Mouse (Mus musculus) brain, adult 2 months (tissue): ENCODE measurements at regions not wholly inside any gene's neighbourhood (a gene's known extent, or its start where the extent isn't known, plus 50 kb on each side); places are given as distances from the start of the nearest gene placed in this dataset.

Experiments used
- DNase-seq: peaks from one replicate; pipeline ENCODE4 v3.0.0; 2011; ENCODE audit warnings: low read depth, low spot score

- DNase-seq = peak; percentile 45
Observed at GRCm38 (mm10) chr2:147927792-147928670, 118.7 kb downstream of the Foxa2 start.

GRCm38 (mm10) chr2:147926861-147927260 is 119.9 kb downstream of the Foxa2 start:
- DNase-seq = no peak

DNA sequence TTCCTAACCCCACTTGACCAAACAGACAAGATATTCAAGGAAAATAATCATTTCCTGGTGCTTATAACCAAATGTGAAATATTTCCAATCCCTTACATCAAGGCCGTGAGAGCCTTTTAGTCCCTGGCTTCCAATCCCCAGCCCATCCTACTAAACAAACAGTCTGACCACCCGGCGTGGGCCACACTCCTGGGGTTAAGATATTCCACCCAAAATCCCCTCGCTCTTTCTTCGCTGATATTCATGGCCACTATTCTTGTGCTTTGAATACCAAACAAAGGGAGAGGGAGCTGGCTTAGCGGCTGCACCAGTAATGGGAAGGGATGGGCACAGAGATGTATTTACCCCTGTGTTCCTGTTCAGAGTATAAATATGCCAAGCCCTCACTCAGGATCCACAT is 139.4 kb downstream of the Foxa2 start:
- DNase-seq = no peak

- DNase-seq = no peak
Observed at GRCm38 (mm10) chr2:147905759-147906740, 140.7 kb downstream of the Foxa2 start.

- no peak for DNase-seq
Observed at GRCm38 (mm10) chr2:147905118-147905517, 141.7 kb downstream of the Foxa2 start.

GRCm38 (mm10) chr2:147899236-147899635 is 147.5 kb downstream of the Foxa2 start:
- DNase-seq = no peak

- DNase-seq = peak; percentile 42
Observed at GRCm38 (mm10) chr2:147895691-147896090, 151.1 kb downstream of the Foxa2 start.

- no peak for DNase-seq
Observed at GRCm38 (mm10) chr2:147894213-147894612, 152.6 kb downstream of the Foxa2 start.

DNA sequence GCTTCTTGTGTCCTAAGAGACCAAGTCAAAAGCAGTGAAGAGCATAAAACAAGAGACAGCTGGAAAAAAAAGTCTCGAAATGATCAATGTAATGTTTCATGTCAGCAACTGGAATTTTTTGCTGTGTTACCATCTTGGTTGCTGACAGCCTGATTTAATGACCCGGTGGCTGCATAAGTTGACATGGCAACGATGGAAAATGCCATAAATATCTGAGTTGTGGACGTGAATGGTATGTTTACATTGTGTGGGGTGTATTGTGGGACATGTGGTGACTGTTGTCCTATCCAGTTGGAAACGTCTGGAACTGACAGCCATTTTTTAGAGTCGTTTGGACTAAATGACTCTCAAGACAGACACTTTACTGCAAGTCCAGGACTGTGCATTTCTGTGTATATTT is 160.6 kb downstream of the Foxa2 start:
- no peak for DNase-seq

- no peak for DNase-seq
Observed at GRCm38 (mm10) chr2:147877907-147878306, 168.9 kb downstream of the Foxa2 start.

DNA sequence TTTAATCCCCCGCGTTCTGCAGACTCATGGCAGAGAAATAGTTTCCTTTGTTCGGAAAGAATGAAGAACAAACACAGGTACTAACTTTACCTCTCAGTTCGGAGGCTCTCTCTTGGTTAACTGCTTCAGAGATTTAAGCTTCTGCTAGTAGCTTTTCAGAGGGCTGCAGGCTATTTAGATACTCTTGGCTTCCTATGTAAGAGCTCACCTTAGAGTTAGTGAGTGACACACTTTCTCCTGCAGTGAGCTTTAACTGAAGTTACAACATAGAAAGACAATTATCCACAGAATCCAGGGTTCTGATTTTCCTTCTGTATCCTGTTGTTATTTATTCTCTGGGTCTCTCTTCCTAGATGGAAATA is 169.2 kb downstream of the Foxa2 start:
- DNase-seq = no peak

GRCm38 (mm10) chr2:147876708-147877542 is 169.8 kb downstream of the Foxa2 start:
- no peak for DNase-seq

GRCm38 (mm10) chr2:147872972-147873371 is 173.8 kb downstream of the Foxa2 start:
- no peak for DNase-seq

GRCm38 (mm10) chr2:147851186-147851802 is 195.5 kb downstream of the Foxa2 start:
- DNase-seq = no peak

- peak; percentile 48 for DNase-seq
Observed at GRCm38 (mm10) chr2:147846968-147847749, 199.6 kb downstream of the Foxa2 start.

- peak; percentile 58 for DNase-seq
Observed at GRCm38 (mm10) chr2:147845256-147845655, 201.5 kb downstream of the Foxa2 start.

DNA sequence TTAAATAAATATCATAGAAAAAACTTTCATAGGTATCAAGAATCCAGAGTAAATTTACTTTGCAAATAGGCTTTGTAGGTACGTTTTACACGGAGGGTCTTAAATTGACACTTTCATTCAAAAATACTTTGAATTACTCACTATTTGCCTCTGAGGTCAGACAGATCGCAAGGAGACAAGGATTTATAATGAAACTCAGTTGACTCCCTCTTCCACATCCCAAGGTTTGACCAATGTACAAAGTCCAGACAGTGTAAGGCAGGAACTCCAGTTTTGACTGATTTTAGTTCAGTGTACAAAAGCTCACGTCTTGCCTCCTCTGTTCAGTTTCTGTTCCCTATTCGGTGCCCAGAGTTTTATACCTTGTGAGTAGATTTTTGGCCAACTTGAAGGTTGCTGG is 205.8 kb downstream of the Foxa2 start:
- no peak for DNase-seq

DNA sequence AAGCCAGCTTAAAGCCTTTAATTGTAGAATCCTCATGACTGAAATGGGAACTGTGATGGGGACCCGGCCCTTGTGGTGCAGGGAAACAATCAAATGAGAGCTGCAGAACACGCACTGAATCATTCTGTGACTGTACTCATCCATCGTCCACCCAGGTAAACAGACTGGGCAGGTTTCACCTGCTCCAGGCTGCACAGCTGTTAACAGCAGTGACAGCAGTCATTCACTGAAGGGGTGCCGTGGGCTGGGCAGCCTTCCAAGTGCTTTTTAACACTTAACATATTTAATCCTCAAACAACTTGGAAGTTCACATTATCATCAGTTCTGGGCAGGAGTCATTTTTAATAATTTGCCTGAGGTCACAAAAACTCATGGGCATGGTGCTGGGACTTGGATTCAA is 208.2 kb downstream of the Foxa2 start:
- no peak for DNase-seq

DNA sequence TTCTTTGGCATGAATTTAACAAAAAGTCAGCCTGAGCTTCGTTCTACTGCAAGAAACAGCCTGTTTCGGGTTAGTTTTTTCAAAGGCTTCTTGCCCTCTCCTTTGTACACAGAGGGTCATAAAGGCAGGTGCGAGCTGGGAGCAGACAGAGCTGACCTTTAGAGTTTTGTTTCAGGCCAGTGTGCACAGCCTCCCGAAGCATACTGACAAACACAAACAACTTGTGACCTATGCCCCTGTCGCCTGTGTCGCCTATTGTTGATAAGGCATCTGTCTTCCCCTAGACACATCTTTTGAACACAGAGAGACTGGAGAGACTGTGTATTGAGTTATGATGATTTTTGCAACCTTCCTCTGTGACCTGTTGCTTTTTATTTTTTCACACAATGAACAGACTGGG is 216.2 kb downstream of the Foxa2 start:
- no peak for DNase-seq

- DNase-seq = no peak
Observed at GRCm38 (mm10) chr2:147816951-147817350, 229.8 kb downstream of the Foxa2 start.
